Mouse (Mus musculus) neutrophil, adult 65 days (primary cell): ENCODE measurements around the gene Arl3. TPM values are rescaled to one million over a fixed set of nuclear protein-coding genes. Genes with fewer than 3 reads are reported as not detected.

ENCODE experiments used
- total RNA-seq: library from RNA; stranded (reverse); gene quantifications from 2 replicates; pipeline ENCODE4 v1.2.4, GENCODE M21; 2023

The Arl3 gene
- 10.4 and 12.2 TPM in 2 replicates for total RNA-seq

DNA sequence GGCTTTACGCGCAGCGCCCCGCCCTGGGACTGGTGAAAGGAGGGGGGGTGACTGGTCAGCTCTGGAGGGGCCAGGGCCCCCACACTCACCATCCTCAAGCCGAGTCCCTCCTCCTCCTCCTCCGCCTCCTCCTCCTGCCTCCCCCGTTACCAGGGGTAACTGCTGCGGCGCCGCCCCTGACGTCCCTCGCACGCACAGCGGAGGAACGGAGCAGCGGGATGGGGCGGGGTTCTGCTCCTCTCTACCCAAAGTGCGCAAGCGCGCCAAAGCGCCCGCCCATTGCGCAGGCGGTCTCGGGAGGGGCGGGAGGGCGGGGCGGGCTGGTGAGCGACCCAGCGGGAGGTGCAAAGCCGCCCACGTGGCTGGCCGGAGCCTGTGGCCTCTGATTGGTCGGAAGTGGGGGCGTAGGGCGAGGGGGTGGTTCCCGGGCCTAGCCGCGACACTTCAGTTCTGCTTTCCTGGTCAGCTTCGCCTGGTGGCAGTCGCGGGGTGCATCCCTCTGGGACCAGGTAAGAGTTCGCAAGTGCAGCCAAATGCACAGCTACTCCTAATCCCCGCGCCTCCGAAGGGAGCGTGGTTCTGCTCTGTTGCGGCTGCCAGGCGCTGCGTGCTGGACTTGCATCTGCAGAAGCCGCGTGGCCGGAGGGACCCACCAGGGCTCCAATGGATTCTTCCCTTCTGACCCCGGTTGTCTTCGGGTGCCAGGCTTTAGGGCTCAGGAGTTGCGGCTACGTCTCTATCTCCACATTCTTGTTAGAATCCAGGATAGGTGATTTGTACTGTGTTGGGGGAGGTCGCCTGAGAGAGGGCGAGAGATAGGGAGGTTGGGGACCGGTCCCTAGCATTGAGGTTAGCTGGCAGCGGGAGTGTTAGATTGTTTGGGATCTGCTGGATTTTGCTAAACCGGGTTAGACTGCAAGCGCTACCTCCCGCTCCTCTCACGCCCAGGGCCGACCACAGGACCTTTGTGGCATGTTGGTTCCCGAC lies at the start of gene Arl3, which contains the start of gene Sfxn2:
Gene Arl3, minus strand, starts transcription at position 248 of the 987 bp plus-strand sequence.
Gene Sfxn2, plus strand, starts transcription at position 415 of the 987 bp plus-strand sequence.

DNA sequence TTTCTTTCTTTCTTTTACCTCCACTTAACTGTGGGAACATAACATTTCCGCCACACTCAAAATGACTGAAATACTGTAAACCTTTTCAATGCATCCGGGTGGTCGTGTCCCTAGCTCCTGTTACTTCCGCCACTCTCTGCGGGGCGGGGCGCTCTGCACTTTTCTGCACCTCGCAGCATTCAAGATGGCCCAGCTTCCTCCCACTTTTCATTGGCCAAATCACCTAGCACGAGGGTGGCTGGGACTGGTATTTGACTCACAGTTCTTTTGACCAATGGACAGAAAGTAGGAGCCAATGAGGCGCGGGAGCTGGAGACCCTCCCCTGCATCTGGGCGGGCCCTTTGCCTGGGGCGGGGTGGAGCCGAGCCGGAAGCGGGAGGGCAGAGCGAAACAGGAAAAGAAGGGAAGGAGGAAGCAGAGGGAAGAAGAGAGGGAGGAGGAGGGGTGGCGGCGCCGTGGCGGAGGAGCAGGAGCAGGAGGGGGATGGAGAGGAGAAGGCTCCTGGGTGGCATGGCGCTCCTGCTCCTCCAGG lies 25.8 kb upstream of the Arl3 start, which contains the start of gene Wbp1l:
Gene Wbp1l, plus strand, starts transcription at position 365 of the 533 bp plus-strand sequence.

DNA sequence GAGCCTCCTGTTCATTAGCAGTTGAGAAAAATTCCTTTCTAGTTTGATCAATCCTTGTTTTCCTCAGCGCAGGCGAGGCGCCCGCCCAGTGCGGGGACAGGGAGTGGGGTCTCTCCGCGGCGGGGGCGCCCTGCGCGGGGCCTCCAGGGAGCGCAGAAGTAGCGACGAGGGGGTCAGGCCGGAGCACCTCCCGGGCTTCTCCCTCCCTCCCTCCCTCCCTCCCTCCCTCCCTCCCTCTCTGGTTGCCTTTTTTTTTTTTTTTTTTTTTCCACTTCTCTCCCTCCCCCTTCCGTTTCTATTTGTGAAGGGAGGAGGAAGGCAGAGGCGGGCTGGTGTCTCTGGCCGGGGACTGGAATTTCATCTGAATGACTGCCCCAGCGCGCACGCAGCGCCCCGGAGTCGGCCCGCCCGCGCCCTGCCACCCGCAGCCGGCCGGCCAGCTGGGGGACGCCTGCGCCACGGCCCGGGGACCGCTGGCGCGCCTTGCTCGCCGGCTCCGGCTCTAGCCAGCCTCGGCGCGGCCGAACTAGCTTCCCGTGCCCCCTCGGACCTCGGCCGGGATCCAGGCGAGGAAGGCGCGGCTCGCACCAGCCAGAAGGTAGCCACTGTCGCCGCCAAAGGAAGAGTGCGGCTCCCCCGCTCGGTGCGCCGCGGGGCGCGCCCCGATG lies 71.5 kb downstream of the Arl3 start, which contains the start of gene Trim8:
Gene Trim8, plus strand, starts transcription at position 302 of the 668 bp plus-strand sequence.

Other genes with a start within 250 kb of the Arl3 start
- gene Psd, start 246.0 kb downstream of the Arl3 start, total RNA-seq: 0.20 and 0.79 TPM in 2 replicates
- 2.2 and 5.7 TPM in 2 replicates for gene Fbxl15, start 245.0 kb downstream of the Arl3 start, total RNA-seq
- gene Cuedc2, start 234.5 kb downstream of the Arl3 start, total RNA-seq: 79.8 and 90.0 TPM in 2 replicates
- gene Mfsd13a, start 232.1 kb downstream of the Arl3 start, total RNA-seq: 26.0 and 33.2 TPM in 2 replicates
- gene 2310034G01Rik, start 222.9 kb downstream of the Arl3 start, total RNA-seq: 0.39 TPM in 1 of 2 replicates, not detected in the other
- gene Actr1a, start 177.4 kb downstream of the Arl3 start, total RNA-seq: 93.9 and 109 TPM in 2 replicates
- 7.1 and 9.5 TPM in 2 replicates for gene Sufu, start 176.3 kb downstream of the Arl3 start, total RNA-seq
- 50.4 and 55.7 TPM in 2 replicates for gene Trim8, start 71.5 kb downstream of the Arl3 start, total RNA-seq
- 8.5 and 8.7 TPM in 2 replicates for gene Sfxn2, start 167 bp upstream of the Arl3 start, total RNA-seq
- 69.1 and 102 TPM in 2 replicates for gene Wbp1l, start 25.9 kb upstream of the Arl3 start, total RNA-seq
- gene Cyp17a1, start 100.0 kb upstream of the Arl3 start, total RNA-seq: not detected in 2 replicates
- 2.7 and 3.2 TPM in 2 replicates for gene Borcs7, start 116.7 kb upstream of the Arl3 start, total RNA-seq
- 16.8 TPM in 2 replicates for gene As3mt, start 134.3 kb upstream of the Arl3 start, total RNA-seq
- 4.0 and 7.9 TPM in 2 replicates for gene Cnnm2, start 188.4 kb upstream of the Arl3 start, total RNA-seq